Mouse (Mus musculus): ENCODE measurements around the gene Twnk. TPM values are rescaled to one million over a fixed set of nuclear protein-coding genes. Genes with fewer than 3 reads are reported as not detected.

Twnk gene
- total and polyA plus RNA-seq, 3 experiments, result 12.4 to 30.1 (median 18.9) TPM

GRCm38 (mm10) chr19:45015518-45016281, 10.2 kb downstream of the Twnk start:
- Histone ChIP-seq H3K36me3 (replicated peaks in 1 of 2; ENCODE audit: control insufficient read depth in 1 of 2, insufficient read depth in 1 of 2, low read length in 1 of 2) (peaks cover 11 to 26% of the 10 kb centered on the region in 2 experiments), H3K9ac (ENCODE audit: insufficient read depth, low read depth) (peak overlapping the region; percentile 87), H3K27me3 (replicated peaks) (peaks cover 29% of the 10 kb centered on the region), H3K9me3 (replicated peaks; ENCODE audit: low read length) (no peaks in the 10 kb centered on the region), H3K4me3 (replicated peaks in 1 of 3; ENCODE audit: low read depth in 2 of 3, low read length in 2 of 3, poor library complexity in 1 of 3) (peak overlapping the region; percentile 11 to 45 (median 39)), H3K27ac (ENCODE audit: insufficient read depth, low read depth) (peak overlapping the region; percentile 54), H3K79me2 (replicated peaks; ENCODE audit: control insufficient read depth, extremely low read depth, insufficient read depth, poor library complexity, severe bottlenecking) (peaks cover 5% of the 10 kb centered on the region; the same call in 1 of the 2 replicates), H3K4me1 (ENCODE audit: control insufficient read depth in 1 of 2, insufficient read depth in 2 of 2) (peaks cover 19 to 43% of the 10 kb centered on the region in 2 experiments), H3K4me2 (ENCODE audit: insufficient read depth, low read depth, poor library complexity, severe bottlenecking) (peak overlapping the region; percentile 77)
- TF ChIP-seq USF1 (IDR thresholded peaks at IDR 0.05; ENCODE audit: low read depth, low read length) (peak; percentile 58), MAZ (IDR thresholded peaks at IDR 0.05; ENCODE audit: low read depth, low read length) (0 out of 2 replicates have a peak, but pooled peaks have one; percentile 24), ZKSCAN1 (IDR thresholded peaks at IDR 0.05; ENCODE audit: borderline replicate concordance, low read depth, low read length) (no peak), NRF1 (IDR thresholded peaks at IDR 0.05; ENCODE audit: low read depth, low read length) (no peak), JUN (IDR thresholded peaks at IDR 0.05; ENCODE audit: insufficient read depth, low read depth, low read length) (no peak), JUND (conservative IDR thresholded peaks at IDR 0.05; ENCODE audit: low read depth, low read length) (no peak), E2F4 (IDR thresholded peaks at IDR 0.05; ENCODE audit: insufficient replicate concordance, low read depth, low read length) (no peak), CTCF (conservative IDR thresholded peaks at IDR 0.05 in 1 of 2, IDR thresholded peaks at IDR 0.05 in 1 of 2; ENCODE audit: low read depth in 2 of 2, low read length in 2 of 2) (no peak), NELFE (IDR thresholded peaks at IDR 0.05; ENCODE audit: low read depth, low read length) (no peak), SIN3A (IDR thresholded peaks at IDR 0.05; ENCODE audit: low read length) (peak; percentile 72; the same call in 1 of the 2 replicates), ZNF384 (IDR thresholded peaks at IDR 0.05; ENCODE audit: low read depth, low read length) (no peak), USF2 (conservative IDR thresholded peaks at IDR 0.05; ENCODE audit: low read depth, low read length) (peak; percentile 19; the same call in 1 of the 2 replicates), ELF1 (IDR thresholded peaks at IDR 0.05; ENCODE audit: low read depth, low read length) (peak; percentile 48; the same call in 1 of the 2 replicates), ETS1 (conservative IDR thresholded peaks at IDR 0.05; ENCODE audit: low read depth, low read length) (peak; percentile 31; the same call in 1 of the 2 replicates), ZMIZ1 (IDR thresholded peaks at IDR 0.05; ENCODE audit: low read depth, low read length) (no peak), KAT2A (IDR thresholded peaks at IDR 0.05; ENCODE audit: insufficient replicate concordance, low read length) (no peak), CHD2 (IDR thresholded peaks at IDR 0.05; ENCODE audit: low read length) (no peak), EP300 (IDR thresholded peaks at IDR 0.05; ENCODE audit: low read length) (no peak), SMC3 (IDR thresholded peaks at IDR 0.05; ENCODE audit: low read depth, low read length) (no peak), GABPA (IDR thresholded peaks at IDR 0.05; ENCODE audit: insufficient replicate concordance, low read depth, low read length) (no peak), IRF4 (IDR thresholded peaks at IDR 0.05; ENCODE audit: low read depth, low read length) (0 out of 2 replicates have a peak, but pooled peaks have one; percentile 1), RAD21 (IDR thresholded peaks at IDR 0.05; ENCODE audit: low read depth, low read length) (no peak), BHLHE40 (IDR thresholded peaks at IDR 0.05; ENCODE audit: low read depth, low read length) (peak; percentile 91), POLR2AphosphoS2 (IDR thresholded peaks at IDR 0.05; ENCODE audit: low read depth, low read length) (no peak), MXI1 (IDR thresholded peaks at IDR 0.05; ENCODE audit: low read depth, low read length) (peak; percentile 67; the same call in 1 of the 2 replicates), TBP (conservative IDR thresholded peaks at IDR 0.05; ENCODE audit: low read depth, low read length) (no peak), HCFC1 (IDR thresholded peaks at IDR 0.05; ENCODE audit: low read depth, low read length) (no peak), POLR2A (IDR thresholded peaks at IDR 0.05; ENCODE audit: low read depth, low read length) (peak; percentile 3; the same call in 1 of the 2 replicates), CHD1 (IDR thresholded peaks at IDR 0.05; ENCODE audit: low read depth, low read length) (no peak), MAFK (IDR thresholded peaks at IDR 0.05; ENCODE audit: insufficient replicate concordance, low read length) (no peak), UBTF (IDR thresholded peaks at IDR 0.05; ENCODE audit: low read depth, low read length) (no peak), MEF2A (IDR thresholded peaks at IDR 0.05; ENCODE audit: borderline replicate concordance, low read depth, low read length) (no peak; the same call in 1 of the 2 replicates), ZC3H11A (IDR thresholded peaks at IDR 0.05; ENCODE audit: low read depth, low read length) (no peak), RCOR1 (conservative IDR thresholded peaks at IDR 0.05; ENCODE audit: low read depth, low read length) (no peak), MAX (IDR thresholded peaks at IDR 0.05; ENCODE audit: low read length) (peak; percentile 61; the same call in 1 of the 2 replicates), TCF12 (IDR thresholded peaks at IDR 0.05; ENCODE audit: low read depth, low read length) (peak; percentile 48; the same call in 1 of the 2 replicates), MYC (IDR thresholded peaks at IDR 0.05; ENCODE audit: low read depth, low read length) (no peak), PAX5 (IDR thresholded peaks at IDR 0.05; ENCODE audit: low read length) (no peak)
- dilution Hi-C loops (cut with MboI; ENCODE audit: extremely low pct_ligation_motif_present, extremely low pct_unique_long_range_greater_than_20kb, low sequenced_read_pairs) (no loop called here), in situ Hi-C loops (cut with MboI; ENCODE audit: low pct_ligation_motif_present, low pct_unique_long_range_greater_than_20kb, low sequenced_read_pairs) (no loop called here)
- DNase-seq (ENCODE audit: extremely low read depth), result no peak
